Mouse (Mus musculus) bone marrow macrophage, adult 2 months (primary cell): ENCODE data around the gene Ptprg. TPM values are rescaled to one million over a fixed set of nuclear protein-coding genes. Genes with fewer than 3 reads are reported as not detected.
A peak's percentile ranks its signal among the peaks of the same experiment; 100 is the strongest.

Source experiments
- H3K27ac ChIP-seq: 2 replicates; pipeline ENCODE4 v1.5.1; 2012; ENCODE audit warnings: low read depth, low read length; ENCODE audit not compliant: insufficient read depth
- H3K4me1 ChIP-seq: 2 replicates; pipeline ENCODE4 v1.6.1; 2012; ENCODE audit warnings: low read length; ENCODE audit not compliant: control insufficient read depth, insufficient read depth
- H3K4me3 ChIP-seq: 2 replicates; pipeline ENCODE4 v1.5.1; 2012; ENCODE audit warnings: mild to moderate bottlenecking, low read length, moderate library complexity; ENCODE audit not compliant: insufficient read depth
- CTCF ChIP-seq: IDR thresholded peaks from 2 replicates; pipeline ENCODE4 v1.5.1; 2012; ENCODE audit warnings: low read depth, mild to moderate bottlenecking, low read length, moderate library complexity
- POLR2A ChIP-seq: IDR thresholded peaks from 2 replicates; pipeline ENCODE4 v1.6.1; 2012; ENCODE audit warnings: mild to moderate bottlenecking, low read depth, low read length, borderline replicate concordance
- polyA plus RNA-seq: library from polyadenylated mRNA; stranded (reverse); fragments of >200 nt; gene quantifications from 2 replicates; pipeline ENCODE4 v1.2.4, GENCODE M21; 2012; ENCODE audit not compliant: missing spikeins, insufficient read depth, insufficient read length

Gene Ptprg
- polyA plus RNA-seq, 1 experiment: 0.76 TPM

DNA sequence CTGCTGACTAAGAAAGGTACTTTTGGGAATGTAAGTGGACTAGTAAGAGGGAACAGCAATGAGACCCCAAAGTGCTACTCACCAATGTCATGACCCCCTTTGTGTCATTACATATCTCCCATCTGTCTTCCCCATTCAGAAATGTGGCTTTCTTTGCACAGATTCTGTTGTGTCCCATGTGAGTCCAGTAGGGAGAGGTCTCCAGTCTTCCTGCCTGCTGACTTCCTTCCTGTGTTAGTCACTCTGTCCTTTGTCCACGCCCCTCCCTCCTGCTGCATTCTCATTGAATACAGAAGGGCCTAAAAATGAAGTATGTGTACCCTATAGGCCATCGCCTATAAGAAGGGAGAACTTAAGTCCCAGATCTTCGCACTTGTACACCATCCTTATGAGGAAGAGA lies 571.4 kb downstream of the Ptprg start:
- no peak for TF ChIP-seq POLR2A
- no peak for TF ChIP-seq CTCF
- Histone ChIP-seq H3K4me1 (no peaks in the 10 kb centered on the region), H3K4me3 (no peak overlapping the region), H3K27ac (no peak overlapping the region)

DNA sequence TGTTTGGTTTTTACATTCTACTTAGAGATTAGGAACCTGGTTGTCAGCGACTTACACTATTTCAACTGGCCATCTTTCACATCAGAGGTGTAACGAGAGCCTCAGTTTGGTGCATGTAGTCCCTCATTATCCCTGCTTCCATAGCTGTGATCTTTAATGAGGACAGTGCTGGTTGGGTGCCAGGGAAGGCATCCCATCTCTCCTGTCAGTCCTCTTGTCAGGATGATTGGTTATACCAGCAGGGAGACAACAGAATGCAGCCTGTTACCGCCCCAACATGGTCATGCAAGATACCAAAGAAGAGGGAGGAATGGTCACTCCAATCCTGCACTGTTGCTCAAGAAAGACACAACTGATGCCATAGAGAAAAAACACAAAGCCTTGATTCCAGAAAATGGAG lies 574.6 kb downstream of the Ptprg start:
- Histone ChIP-seq H3K27ac (no peak overlapping the region), H3K4me1 (no peaks in the 10 kb centered on the region), H3K4me3 (no peak overlapping the region)
- no peak for TF ChIP-seq POLR2A
- no peak for TF ChIP-seq CTCF

DNA sequence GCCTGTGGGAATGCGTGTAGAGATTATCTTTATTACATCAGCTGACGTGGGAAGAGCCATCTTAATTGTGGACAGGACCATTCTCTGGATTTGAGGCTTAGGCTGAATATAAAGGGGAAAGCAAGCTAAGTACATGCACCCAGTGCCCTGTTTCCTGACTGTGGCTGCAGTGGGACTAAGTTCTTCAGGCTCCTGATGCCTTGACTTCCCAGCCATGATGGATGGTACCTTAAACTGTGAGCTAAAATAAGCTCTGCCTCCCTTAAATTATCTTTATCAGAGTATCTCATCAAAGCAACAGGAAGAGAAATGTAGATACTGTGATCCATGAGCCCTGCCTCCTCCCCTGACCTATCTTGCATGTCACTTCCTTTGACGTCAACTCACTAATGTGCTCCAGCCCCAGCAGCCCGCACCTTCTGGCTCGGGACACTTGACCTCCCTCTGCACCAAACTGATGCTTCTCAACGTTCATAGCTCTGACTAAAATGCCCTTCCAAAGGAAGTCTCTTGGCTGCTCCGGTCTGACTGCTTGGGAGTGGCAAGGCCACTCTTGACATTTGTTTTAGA lies 578.8 kb downstream of the Ptprg start:
- TF ChIP-seq POLR2A (no peak), CTCF (no peak)
- Histone ChIP-seq H3K4me1 (peaks cover 3% of the 10 kb centered on the region; the same call in 1 of the 2 replicates), H3K4me3 (no peak overlapping the region), H3K27ac (no peak overlapping the region)

GRCm38 (mm10) chr14:12133163-12133562 lies 579.8 kb downstream of the Ptprg start:
- Histone ChIP-seq H3K4me1 (peaks cover 3% of the 10 kb centered on the region; the same call in 1 of the 2 replicates), H3K27ac (no peak overlapping the region), H3K4me3 (no peak overlapping the region)
- TF ChIP-seq POLR2A: no peak
- no peak for TF ChIP-seq CTCF

DNA sequence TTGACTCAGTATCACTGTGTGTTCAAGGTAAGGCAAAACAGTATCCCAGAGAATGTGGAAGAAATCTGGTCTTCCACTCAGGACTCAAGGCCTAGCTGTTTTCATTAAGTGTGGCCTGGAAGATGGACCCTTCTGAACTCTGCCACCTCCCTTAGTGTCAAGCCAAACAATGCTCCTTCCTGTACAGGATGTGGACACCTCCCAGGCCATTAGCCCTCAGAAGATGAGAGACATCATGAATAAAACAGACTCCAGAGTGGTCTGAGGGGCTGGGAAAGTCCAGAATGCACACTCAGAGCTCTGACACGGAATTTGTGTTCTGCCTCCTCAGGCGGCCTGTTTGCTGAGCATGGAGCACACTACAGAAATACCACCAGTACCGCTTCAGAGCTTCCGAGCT lies 581.2 kb downstream of the Ptprg start:
- no peak overlapping the region for H3K4me3 ChIP-seq
- no peak overlapping the region for H3K27ac ChIP-seq
- TF ChIP-seq CTCF (no peak), POLR2A (no peak)
- peaks cover 3% of the 10 kb centered on the region; the same call in 1 of the 2 replicates for H3K4me1 ChIP-seq

DNA sequence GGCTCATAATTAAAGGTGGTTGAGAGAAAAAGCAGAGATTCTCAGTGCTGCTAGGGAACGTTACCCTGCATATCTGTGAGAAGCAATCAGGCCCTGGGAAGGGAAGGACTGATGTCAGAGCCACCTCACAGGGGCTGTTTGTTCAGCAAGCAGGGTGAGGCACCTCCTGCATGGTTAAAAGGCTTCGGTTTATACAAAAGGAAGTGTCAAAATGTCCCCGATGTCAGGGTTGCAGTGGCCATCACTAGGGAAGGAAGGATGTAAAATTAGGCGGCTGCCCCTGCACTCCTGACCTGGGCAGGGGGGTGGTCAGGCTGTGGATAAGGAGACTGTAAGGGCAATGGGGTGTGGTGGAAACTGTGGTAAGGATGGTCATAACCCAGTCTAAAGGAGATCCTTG lies 583.2 kb downstream of the Ptprg start:
- no peak overlapping the region for H3K4me3 ChIP-seq

GRCm38 (mm10) chr14:12139643-12140481 lies 586.5 kb downstream of the Ptprg start:
- Histone ChIP-seq H3K4me3 (no peak overlapping the region), H3K4me1 (no peaks in the 10 kb centered on the region), H3K27ac (no peak overlapping the region)
- TF ChIP-seq CTCF (peak; percentile 34; the same call in 1 of the 2 replicates), POLR2A (no peak)

More for the DNA sequence above, 583.2 kb downstream of the Ptprg start:
- TF ChIP-seq CTCF: no peak
- TF ChIP-seq POLR2A: no peak
- Histone ChIP-seq H3K27ac (no peak overlapping the region), H3K4me1 (peaks cover 3% of the 10 kb centered on the region; the same call in 1 of the 2 replicates)

- no peak for TF ChIP-seq CTCF
- no peak for TF ChIP-seq POLR2A
- Histone ChIP-seq H3K4me1 (no peaks in the 10 kb centered on the region), H3K4me3 (no peak overlapping the region)
Measured at GRCm38 (mm10) chr14:12143941-12144485, 590.7 kb downstream of the Ptprg start.

DNA sequence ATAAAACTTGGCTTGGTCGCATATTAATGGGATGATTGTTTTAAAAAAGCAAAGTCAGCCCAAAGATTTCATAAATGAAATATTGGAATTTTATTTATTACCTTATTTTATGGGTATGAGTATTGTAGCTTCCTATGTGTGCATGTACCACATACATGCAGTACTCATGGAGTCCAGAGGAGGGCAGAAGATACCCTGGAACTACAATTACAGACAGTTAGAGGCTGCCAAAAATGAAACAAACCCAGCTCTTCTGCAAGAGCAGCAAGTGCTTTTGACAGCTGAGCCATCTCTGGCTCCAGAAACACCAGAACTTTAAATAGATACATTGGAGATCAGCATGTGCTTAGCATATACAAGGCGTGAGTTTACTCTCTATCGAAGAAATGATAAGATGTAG lies 592.6 kb downstream of the Ptprg start:
- no peak overlapping the region for H3K4me3 ChIP-seq
- TF ChIP-seq CTCF (no peak), POLR2A (no peak)

More at GRCm38 (mm10) chr14:12143941-12144485, 590.7 kb downstream of the Ptprg start:
- H3K27ac ChIP-seq: no peak overlapping the region

GRCm38 (mm10) chr14:12149529-12149928 lies 596.2 kb downstream of the Ptprg start:
- no peak overlapping the region for H3K27ac ChIP-seq
- TF ChIP-seq POLR2A (no peak), CTCF (no peak)
- no peaks in the 10 kb centered on the region for H3K4me1 ChIP-seq
- H3K4me3 ChIP-seq: no peak overlapping the region

More for the DNA sequence above, 592.6 kb downstream of the Ptprg start:
- no peak overlapping the region for H3K27ac ChIP-seq
- H3K4me1 ChIP-seq: no peaks in the 10 kb centered on the region
